Mouse (Mus musculus) splenic B cell, adult 2 months (primary cell): ENCODE measurements around the gene 1110002E22Rik.

ENCODE experiments used
- DNase-seq: peaks from one replicate; pipeline ENCODE4 v3.0.0-alpha.2; 2011; ENCODE audit warnings: low read depth, low spot score
- H3K27me3 ChIP-seq: 2 replicates; pipeline ENCODE4 v1.6.1; 2012; ENCODE audit warnings: mild to moderate bottlenecking, low read length, moderate library complexity, mixed read lengths; ENCODE audit not compliant: control insufficient read depth, poor library complexity, insufficient read depth, severe bottlenecking
- H3K36me3 ChIP-seq: 2 replicates; pipeline ENCODE4 v1.6.1; 2012; ENCODE audit warnings: mild to moderate bottlenecking, low read length, moderate library complexity, mixed read lengths; ENCODE audit not compliant: control insufficient read depth, poor library complexity, insufficient read depth, severe bottlenecking

1110002E22Rik gene

DNA sequence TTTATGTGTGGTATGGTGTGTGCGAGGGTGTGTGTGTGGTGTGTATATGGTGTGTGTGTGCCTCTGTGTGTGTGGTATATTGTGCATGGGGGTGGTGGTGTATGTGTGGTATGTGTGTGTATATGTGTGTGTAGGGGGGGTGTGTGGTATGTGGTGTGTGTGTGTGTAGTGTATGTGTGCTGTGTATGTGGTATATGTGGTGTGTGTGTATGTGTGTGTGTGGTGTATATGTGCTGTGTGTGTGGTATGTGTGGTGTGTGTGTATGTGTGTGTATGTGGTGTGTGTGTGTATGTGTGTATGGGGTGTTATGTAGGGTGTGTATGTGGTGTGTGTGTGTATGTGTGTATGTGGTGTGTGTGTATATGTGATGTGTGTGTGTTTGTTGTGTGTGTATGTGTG, 9.4 kb downstream of the 1110002E22Rik start:
- Histone ChIP-seq H3K36me3 (no peaks in the 10 kb centered on the region), H3K27me3 (no peaks in the 10 kb centered on the region)
- DNase-seq = no peak

DNA sequence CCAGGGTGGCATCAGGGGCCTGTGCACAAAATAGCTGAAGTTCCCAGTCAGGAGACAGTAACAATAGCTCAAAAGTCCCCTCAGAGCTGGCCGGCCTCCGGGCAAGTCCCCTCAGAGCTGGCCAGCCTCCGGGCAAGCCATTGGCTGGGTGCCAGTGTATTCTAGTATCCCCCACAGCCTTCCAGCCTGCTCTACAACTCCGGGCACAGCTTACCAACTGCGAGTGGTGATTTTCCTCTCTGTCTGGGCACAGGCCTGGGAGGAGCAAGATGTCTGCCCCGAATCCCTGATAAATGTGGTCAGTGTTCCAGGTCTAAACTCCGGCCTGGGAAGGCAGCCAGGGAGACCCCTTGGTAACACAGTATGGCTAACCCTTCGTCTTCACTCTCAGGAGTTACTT, 10.4 kb downstream of the 1110002E22Rik start:
- Histone ChIP-seq H3K27me3 (no peaks in the 10 kb centered on the region), H3K36me3 (no peaks in the 10 kb centered on the region)
- no peak for DNase-seq

DNA sequence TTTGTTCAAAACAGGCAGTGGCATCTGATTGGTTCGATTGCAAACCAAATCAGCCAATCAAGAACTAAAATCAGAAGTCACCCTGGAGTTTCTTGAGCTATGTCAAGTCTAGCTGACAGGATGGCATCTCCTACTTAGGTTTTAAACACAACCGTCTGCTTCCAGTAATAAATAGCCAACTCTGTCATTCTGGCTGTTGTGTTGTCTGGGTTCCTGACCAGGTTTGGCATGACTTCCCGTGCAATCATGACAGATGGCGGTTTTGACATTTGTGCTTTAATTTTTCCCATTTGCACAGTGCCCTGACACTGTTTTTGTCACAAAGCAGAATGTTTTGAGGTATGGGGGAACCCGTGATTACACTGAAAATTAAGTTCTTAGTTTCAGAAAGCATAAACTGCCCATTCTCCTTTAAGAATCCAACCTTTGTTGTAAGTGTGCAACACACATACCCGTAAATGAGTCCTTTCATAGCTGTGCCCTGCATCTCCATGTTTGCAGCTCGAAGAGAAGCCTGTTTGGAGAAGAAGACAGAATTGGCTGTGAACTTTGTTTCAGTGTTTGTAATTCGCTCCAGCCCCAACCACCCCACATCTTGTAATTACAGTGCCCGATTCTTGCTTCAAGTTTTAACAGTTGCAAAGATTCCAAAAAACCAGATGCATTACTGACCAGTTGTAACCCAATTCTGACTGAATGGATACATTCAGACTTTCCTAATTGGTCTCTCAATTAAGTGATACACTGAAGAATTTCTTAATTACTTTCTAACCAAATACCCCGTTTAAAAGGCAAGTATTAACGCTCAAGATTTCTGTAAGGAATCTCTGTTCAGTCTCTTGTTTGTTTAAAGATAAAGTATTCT, 12.9 kb downstream of the 1110002E22Rik start:
- DNase-seq = no peak
- Histone ChIP-seq H3K36me3 (no peaks in the 10 kb centered on the region), H3K27me3 (no peaks in the 10 kb centered on the region)

DNA sequence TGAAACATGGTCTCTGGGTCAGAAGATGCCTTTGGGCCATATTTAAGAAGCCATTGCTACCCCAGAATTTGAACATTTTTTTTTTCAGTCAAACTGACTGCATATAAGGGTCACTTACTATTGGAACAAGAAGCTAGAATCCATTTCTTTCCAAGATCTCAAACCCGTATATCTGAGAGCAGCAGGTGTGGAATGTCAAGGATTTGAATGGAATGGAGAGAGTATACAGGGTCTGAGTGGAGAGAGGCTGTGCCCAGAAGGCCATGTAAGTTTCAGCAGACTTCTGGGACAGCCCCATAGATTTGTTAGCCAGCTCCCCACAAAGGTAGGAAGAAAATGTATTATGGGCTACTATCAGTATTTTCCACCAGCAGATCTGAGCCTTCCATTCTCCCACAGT, 13.8 kb downstream of the 1110002E22Rik start:
- Histone ChIP-seq H3K36me3 (no peaks in the 10 kb centered on the region), H3K27me3 (no peaks in the 10 kb centered on the region)
- DNase-seq = no peak

DNA sequence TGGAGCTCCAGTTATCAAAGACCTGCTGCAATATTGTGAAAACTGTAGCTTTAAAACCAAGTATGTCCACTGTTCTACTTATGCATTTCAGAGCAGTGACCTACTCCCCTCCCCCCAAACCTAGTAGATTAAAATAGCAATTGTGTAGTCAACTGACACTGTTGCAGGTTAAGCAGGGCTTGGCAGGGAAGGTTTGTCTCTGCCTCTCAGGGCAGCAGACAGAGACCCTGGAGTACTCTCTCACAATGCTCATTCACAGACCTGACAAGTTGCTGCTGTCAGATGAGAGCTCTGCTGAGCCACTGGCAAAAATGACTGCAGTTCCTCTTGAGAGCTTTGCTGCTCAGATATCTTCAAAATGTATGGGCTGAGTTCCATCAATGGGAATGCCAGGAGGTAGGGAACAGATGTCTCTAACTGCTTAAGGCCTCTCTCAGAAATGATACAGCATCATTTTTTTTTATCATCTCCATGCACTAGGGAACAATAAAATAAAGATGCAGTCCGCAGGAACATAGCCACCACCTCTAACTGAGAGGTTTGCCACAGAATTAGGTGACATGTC, 18.3 kb downstream of the 1110002E22Rik start:
- no peak for DNase-seq
- no peaks in the 10 kb centered on the region for H3K27me3 ChIP-seq
- H3K36me3 ChIP-seq = no peaks in the 10 kb centered on the region

DNA sequence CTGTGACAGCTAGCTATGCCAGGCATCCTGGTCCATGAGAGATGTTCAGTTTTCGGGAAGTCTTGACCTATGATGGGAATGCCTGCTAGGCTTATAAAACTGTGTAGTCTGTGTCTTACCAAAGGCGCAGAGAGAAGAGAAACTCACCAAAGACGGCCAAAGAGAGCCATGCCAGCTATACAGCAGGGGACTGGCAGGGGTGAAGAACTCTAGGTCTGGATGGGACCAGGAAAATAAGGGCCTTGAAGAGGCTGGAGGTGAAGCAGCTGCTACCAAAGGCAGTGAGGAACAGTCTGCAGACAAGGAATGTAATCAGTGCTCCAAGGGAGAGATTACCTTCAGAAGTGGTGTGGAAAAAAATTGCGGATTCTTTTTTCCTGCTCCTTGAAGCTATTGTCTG, 19.0 kb downstream of the 1110002E22Rik start:
- DNase-seq = no peak
- no peaks in the 10 kb centered on the region for H3K36me3 ChIP-seq
- no peaks in the 10 kb centered on the region for H3K27me3 ChIP-seq

DNA sequence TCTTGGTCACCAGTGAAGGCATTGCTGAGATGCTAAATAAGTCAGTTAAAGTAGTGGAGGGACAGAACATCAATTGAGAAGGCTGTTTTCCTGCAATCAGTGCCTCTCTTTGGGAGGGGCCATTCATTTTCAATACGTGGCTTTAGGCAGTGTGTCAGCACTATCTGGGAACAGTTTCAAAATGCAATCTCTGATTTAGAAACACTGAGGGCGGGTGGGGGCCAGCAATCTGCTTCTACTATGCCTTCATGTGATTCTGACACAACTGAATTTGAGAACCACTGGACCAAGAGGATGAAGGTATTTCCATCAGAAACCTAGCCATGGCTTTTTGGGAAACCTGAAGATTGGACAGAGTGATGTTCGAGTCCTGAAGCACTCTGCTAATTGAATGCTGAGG, 30.4 kb downstream of the 1110002E22Rik start:
- H3K36me3 ChIP-seq = no peaks in the 10 kb centered on the region
- DNase-seq = no peak
- no peaks in the 10 kb centered on the region for H3K27me3 ChIP-seq

DNA sequence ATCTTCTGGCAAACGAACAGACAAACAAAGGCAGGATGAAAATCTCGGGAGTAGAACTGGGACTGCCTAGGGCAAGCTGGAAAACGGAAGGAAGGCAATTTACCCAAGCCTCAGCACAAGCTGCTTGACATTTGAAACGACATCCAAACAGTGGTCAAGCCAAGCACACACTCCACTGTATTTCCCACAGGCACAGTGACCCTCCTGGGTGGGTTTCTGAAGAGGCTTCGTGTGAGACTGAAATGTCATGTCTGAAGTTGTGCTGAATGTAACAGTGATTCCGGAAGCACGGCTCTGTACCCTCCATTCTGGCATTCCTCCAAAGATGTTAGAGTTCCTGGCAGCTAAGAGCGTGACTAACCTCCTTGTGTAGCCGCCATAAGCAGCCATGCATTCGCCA, 30.9 kb downstream of the 1110002E22Rik start:
- Histone ChIP-seq H3K36me3 (no peaks in the 10 kb centered on the region), H3K27me3 (no peaks in the 10 kb centered on the region)
- no peak for DNase-seq

DNA sequence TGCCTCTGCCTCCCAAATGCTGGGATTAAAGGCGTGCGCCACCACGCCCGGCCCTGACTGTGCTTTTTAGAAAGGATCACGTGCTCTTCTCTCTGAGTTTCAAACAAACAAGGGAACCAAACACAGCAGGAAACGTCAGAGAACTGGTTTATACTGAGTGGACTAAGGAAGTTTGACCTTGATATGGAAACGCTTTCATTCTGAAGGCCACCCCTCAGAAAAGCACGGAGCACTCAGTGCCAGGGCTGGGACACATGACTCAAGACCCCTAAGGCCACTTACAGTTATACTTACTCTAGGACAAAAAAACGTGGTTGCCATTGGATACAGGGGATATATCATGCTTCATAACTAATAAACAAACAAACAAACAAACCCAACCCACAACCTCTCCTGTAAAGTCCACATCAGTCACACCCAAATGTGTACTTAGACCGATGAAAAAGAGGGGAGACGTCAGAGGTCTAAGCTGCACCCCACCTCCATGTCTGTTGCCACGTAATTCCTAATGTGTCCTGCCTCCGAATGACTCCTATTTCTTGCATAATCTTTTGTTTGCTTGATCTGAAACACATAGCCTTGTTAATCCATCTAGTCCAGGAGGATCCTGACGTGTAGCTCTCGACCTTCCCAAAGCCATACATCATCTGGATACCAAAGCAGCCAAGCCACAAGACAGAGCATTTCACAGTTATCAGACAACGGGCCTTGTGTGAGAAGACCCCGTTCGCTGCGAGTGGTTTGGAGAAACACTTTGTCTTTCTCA, 31.6 kb downstream of the 1110002E22Rik start:
- H3K27me3 ChIP-seq = no peaks in the 10 kb centered on the region
- DNase-seq = no peak

DNA sequence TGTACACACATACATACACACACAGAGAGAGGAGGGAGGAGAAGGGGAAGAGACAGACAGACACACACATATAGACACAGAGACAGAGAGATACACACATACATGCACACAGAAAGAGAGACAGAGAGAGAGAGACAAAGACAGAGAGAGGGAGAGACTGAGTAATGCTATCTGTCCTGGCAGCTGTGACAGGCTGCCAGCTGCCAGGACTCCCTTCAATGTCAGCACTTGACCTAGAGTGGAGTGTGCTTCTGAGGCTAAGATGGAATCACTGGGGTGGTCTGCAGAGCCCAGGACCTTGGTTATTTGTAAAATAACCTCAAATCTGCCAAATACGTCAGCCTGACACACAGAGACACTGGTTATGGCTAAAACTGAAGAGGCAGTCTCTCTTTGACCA, 32.9 kb downstream of the 1110002E22Rik start:
- no peak for DNase-seq
- Histone ChIP-seq H3K27me3 (no peaks in the 10 kb centered on the region), H3K36me3 (no peaks in the 10 kb centered on the region)

More for the DNA sequence above, 31.6 kb downstream of the 1110002E22Rik start:
- no peaks in the 10 kb centered on the region for H3K36me3 ChIP-seq

DNA sequence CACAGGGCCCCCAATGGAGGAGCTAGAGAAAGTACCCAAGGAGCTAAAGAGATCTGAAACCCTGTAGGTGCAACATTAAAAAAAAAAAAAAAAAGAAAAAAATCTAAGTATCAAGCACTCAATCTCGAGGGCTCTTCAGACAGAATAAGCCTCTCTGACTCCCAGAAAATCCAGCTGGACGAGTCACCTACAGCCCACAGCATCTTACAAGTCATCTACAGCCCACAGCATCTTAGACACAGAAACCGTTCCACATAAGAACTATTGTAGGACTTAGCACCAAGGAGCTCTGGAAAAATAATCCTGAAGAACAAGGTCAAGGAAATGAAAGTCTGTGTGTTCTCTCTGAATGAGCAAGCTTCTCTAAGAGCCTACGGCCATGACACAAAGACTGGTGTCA, 37.1 kb downstream of the 1110002E22Rik start:
- DNase-seq = no peak
- Histone ChIP-seq H3K36me3 (no peaks in the 10 kb centered on the region), H3K27me3 (no peaks in the 10 kb centered on the region)

DNA sequence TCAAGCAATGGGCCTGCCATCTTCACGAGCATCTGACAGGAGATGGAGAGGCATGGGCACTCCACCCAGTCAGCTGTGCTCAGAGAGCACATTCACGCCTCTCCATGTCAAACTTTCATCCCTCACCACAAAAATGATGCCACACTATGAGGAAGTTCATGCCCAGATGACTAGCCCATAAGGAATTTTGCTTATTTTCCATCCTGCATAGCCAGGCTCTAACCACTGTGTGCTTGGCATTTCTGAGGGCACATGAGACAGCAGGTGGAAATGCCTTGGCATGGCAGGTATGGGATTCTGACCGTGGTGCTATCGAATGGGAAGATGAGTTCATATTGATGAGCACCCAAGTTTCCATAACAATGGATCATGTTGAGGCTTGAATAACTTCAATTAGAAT, 38.8 kb downstream of the 1110002E22Rik start:
- DNase-seq = no peak
- Histone ChIP-seq H3K27me3 (no peaks in the 10 kb centered on the region), H3K36me3 (no peaks in the 10 kb centered on the region)

DNA sequence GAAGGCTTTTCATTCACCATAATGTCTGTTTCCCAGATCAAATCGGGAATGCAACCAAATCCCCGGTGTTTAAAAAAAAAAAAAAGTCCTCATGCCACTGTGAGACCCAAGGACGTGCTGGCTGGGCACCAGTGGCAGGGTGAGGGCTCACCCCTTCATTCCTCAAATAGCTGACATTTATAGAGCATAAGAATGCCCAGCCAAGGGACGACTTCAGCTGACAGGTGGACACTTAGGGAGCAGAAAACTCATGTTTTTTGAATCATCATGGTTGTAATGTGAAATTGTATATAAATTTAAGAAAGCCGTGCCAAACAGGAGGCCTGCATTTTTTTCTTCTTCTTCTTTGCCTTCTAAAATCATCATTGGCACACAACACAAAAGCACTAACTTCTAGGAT, 40.2 kb downstream of the 1110002E22Rik start:
- Histone ChIP-seq H3K36me3 (no peaks in the 10 kb centered on the region), H3K27me3 (no peaks in the 10 kb centered on the region)
- DNase-seq = no peak

DNA sequence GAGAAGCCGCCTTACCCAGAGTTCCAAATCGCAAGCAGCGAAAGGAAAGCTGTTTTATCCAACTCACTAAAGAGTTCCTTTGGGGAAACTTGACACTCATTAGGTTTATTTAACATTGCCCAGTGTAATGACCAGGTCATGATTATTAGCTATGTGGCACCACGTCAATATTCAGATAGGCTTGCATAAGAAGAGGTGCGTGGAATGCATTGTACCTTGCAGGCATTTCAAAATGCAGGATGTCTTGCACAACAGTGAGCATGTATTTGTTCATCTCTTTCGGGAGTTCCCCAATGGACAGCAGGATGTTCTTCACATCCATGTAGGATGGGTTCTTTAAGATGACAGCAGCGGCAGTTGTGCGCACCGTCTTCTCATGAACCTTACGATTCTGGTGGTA, 42.0 kb downstream of the 1110002E22Rik start:
- Histone ChIP-seq H3K27me3 (no peaks in the 10 kb centered on the region), H3K36me3 (no peaks in the 10 kb centered on the region)
- no peak for DNase-seq
